Mouse (Mus musculus) intestine, embryonic 14.5 days (tissue): ENCODE data around the gene Tenm4. TPM values are rescaled to one million over a fixed set of nuclear protein-coding genes. Genes with fewer than 3 reads are reported as not detected.

Source experiments
- ATAC-seq: fragments of 200-750 bp; cut with Nextera tagmentation; replicated peaks from 2 replicates; pipeline ENCODE4 v1.8.0; 2017; ENCODE audit warnings: low read depth, moderate number of reproducible peaks, moderate TSS enrichment, moderate library complexity; ENCODE audit not compliant: low FRiP score, low TSS enrichment
- DNase-seq: peaks from one replicate; pipeline ENCODE4 v3.0.0-alpha.2; 2018; ENCODE audit warnings: low spot score
- H3K27ac ChIP-seq: fragments of 300-500 bp; sonication (generic); 2 replicates; pipeline ENCODE4 v1.5.1; 2014; ENCODE audit warnings: low read depth, mild to moderate bottlenecking, control low read depth
- H3K27me3 ChIP-seq: fragments of 300-500 bp; sonication (generic); replicated peaks from 2 replicates; pipeline ENCODE4 v1.6.1; 2014; ENCODE audit warnings: low read length, control low read depth; ENCODE audit not compliant: control insufficient read depth, insufficient read depth
- H3K36me3 ChIP-seq: fragments of 300-500 bp; sonication (generic); 2 replicates; pipeline ENCODE4 v1.6.1; 2014; ENCODE audit warnings: low read length, control low read depth; ENCODE audit not compliant: control insufficient read depth, insufficient read depth
- H3K4me1 ChIP-seq: fragments of 300-500 bp; sonication (generic); replicated peaks from 2 replicates; pipeline ENCODE4 v1.6.1; 2014; ENCODE audit warnings: low read length, control low read depth, mixed read lengths; ENCODE audit not compliant: control insufficient read depth, insufficient read depth
- H3K4me2 ChIP-seq: fragments of 300-500 bp; sonication (generic); 2 replicates; pipeline ENCODE4 v1.6.1; 2014; ENCODE audit warnings: low read length
- H3K4me3 ChIP-seq: fragments of 300-500 bp; sonication (generic); 2 replicates; pipeline ENCODE4 v1.5.1; 2014; ENCODE audit warnings: low read depth, low read length, control low read depth, mixed read lengths
- H3K9ac ChIP-seq: fragments of 300-500 bp; sonication (generic); 2 replicates; pipeline ENCODE4 v1.6.1; 2014; ENCODE audit warnings: mild to moderate bottlenecking, low read length
- H3K9me3 ChIP-seq: fragments of 300-500 bp; sonication (generic); 2 replicates; pipeline ENCODE4 v1.6.1; 2016; ENCODE audit warnings: low read length, control low read depth; ENCODE audit not compliant: control insufficient read depth
- WGBS: fragments of 180-500 bp; shearing (Covaris S2); extraction: QIAGEN DNeasy Blood & Tissue Kit; methylation state at CpG from one replicate; pipeline ENCODE4 v1.1.7; 2014; 5-methylcytosine and 5-hydroxymethylcytosine counted together
- polyA plus RNA-seq: library from polyadenylated mRNA; unstranded; fragments of >200 nt; fragmentation: Nextera tagmentation; extraction: Ambion mirVana; gene quantifications from 2 replicates; pipeline ENCODE4 v1.2.1, GENCODE M21; 2014

Tenm4 gene
- polyA plus RNA-seq, 1 experiment from 2014 or later = 36.5 TPM

GRCm38 (mm10) chr7:96482953-96483352 lies 311.9 kb downstream of the Tenm4 start:
- H3K4me3 ChIP-seq = no peak overlapping the region
- no peaks in the 10 kb centered on the region for H3K9me3 ChIP-seq
- H3K9ac ChIP-seq = no peak overlapping the region
- ATAC-seq (no peak), DNase-seq (no peak)
- no peak overlapping the region for H3K27ac ChIP-seq
- no peaks in the 10 kb centered on the region for H3K36me3 ChIP-seq
- H3K4me1 ChIP-seq = no peaks in the 10 kb centered on the region
- no peaks in the 10 kb centered on the region for H3K27me3 ChIP-seq
- WGBS = 67% methylated on average over 8 of the region's 8 CpGs
- no peak overlapping the region for H3K4me2 ChIP-seq

GRCm38 (mm10) chr7:96484006-96484581 lies 313.0 kb downstream of the Tenm4 start:
- ATAC-seq (no peak), DNase-seq (no peak)
- H3K36me3 ChIP-seq = no peaks in the 10 kb centered on the region
- no peak overlapping the region for H3K27ac ChIP-seq
- WGBS = 79% methylated on average over 1 of the region's 1 CpGs
- H3K9ac ChIP-seq = no peak overlapping the region
- no peaks in the 10 kb centered on the region for H3K4me1 ChIP-seq
- no peak overlapping the region for H3K4me2 ChIP-seq
- H3K27me3 ChIP-seq = no peaks in the 10 kb centered on the region
- H3K4me3 ChIP-seq = no peak overlapping the region
- H3K9me3 ChIP-seq = no peaks in the 10 kb centered on the region

DNA sequence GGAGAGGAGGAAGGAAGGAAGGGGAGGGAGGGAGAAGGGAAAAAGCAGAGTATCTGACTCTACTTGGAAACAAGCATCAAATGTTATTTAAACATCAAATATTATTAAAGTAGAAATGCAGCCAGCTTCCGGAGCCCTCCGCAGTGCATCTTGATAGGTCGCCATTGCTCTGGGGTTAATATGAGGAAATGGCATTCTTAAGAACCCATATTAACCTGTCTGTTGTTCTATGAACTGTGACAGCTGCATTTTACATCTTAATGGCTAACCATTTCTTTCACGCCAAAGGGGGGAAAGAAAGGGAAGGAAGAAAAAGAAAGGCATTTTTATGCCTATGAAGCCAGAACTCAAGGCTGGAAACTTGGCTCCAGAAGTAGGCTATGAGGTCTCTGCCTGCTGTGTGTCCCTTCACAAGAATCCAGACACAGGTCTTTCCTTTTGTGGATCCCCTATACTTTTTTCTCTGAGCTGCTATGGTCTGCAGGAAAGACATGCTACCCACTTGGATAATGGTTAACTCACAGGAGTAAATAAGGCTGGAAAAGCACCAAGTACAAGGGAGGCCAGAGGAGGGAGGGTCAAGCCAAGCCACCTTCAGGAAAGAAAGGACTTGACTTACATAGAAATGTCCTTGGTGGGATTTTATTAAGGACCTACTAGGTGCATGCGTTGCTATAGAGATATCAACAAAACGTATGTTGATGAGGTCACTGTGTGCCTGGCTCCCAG lies 318.5 kb downstream of the Tenm4 start:
- 84% methylated on average over 6 of the region's 6 CpGs for WGBS
- ATAC-seq (no peak), DNase-seq (no peak)
- no peak overlapping the region for H3K9ac ChIP-seq
- no peaks in the 10 kb centered on the region for H3K36me3 ChIP-seq
- H3K27me3 ChIP-seq = no peaks in the 10 kb centered on the region
- peaks cover 3% of the 10 kb centered on the region; the same call in 1 of the 2 replicates for H3K4me1 ChIP-seq
- no peaks in the 10 kb centered on the region for H3K9me3 ChIP-seq
- H3K4me3 ChIP-seq = no peak overlapping the region
- H3K4me2 ChIP-seq = no peak overlapping the region
- no peak overlapping the region for H3K27ac ChIP-seq

- Histone ChIP-seq H3K36me3 (no peaks in the 10 kb centered on the region), H3K9me3 (no peaks in the 10 kb centered on the region), H3K4me3 (no peak overlapping the region), H3K27me3 (no peaks in the 10 kb centered on the region), H3K4me1 (peaks cover 3% of the 10 kb centered on the region; the same call in 1 of the 2 replicates), H3K4me2 (no peak overlapping the region), H3K9ac (no peak overlapping the region), H3K27ac (no peak overlapping the region)
- no peak for DNase-seq
- no peak for ATAC-seq
- WGBS = 50% methylated on average over 2 of the region's 2 CpGs
These were observed 320.9 kb downstream of the Tenm4 start for GRCm38 (mm10) chr7:96491896-96492295.

- Histone ChIP-seq H3K4me1 (peaks cover 3% of the 10 kb centered on the region; the same call in 1 of the 2 replicates), H3K36me3 (no peaks in the 10 kb centered on the region), H3K9ac (no peak overlapping the region), H3K27ac (no peak overlapping the region), H3K9me3 (no peaks in the 10 kb centered on the region), H3K27me3 (no peaks in the 10 kb centered on the region), H3K4me3 (no peak overlapping the region), H3K4me2 (no peak overlapping the region)
- DNase-seq (no peak), ATAC-seq (no peak)
- WGBS = 89% methylated on average over 7 of the region's 7 CpGs
These were observed 321.6 kb downstream of the Tenm4 start for GRCm38 (mm10) chr7:96492696-96493095.

DNA sequence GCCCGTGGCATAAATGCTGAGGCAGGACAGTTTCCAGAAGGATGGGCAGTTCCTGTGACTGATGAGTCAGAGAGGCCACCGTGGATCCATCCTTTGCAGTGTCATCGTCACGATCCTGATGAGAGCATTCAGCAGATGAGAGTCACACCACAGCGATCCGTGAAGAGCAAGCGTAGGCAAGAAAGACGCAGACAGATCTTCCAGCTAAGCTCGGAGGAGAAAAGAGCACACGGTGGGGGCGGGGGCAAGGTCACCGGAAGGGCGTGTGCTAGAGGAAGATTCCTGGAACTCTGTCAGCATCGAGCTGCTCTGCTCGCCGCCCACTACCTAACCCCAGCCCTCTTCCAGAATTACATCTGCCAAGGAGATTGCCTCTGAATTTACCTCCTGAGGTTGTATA lies 323.0 kb downstream of the Tenm4 start:
- DNase-seq = no peak
- WGBS = 53% methylated on average over 16 of the region's 16 CpGs
- Histone ChIP-seq H3K4me2 (no peak overlapping the region), H3K36me3 (no peaks in the 10 kb centered on the region), H3K27me3 (no peaks in the 10 kb centered on the region), H3K4me3 (no peak overlapping the region), H3K4me1 (peaks cover 3% of the 10 kb centered on the region; the same call in 1 of the 2 replicates), H3K9ac (no peak overlapping the region), H3K9me3 (no peaks in the 10 kb centered on the region), H3K27ac (no peak overlapping the region)
- ATAC-seq = no peak

- WGBS = 93% methylated on average over 5 of the region's 5 CpGs
- Histone ChIP-seq H3K4me1 (peaks cover 8% of the 10 kb centered on the region; the same call in 1 of the 2 replicates), H3K9ac (no peak overlapping the region), H3K4me3 (no peak overlapping the region), H3K36me3 (no peaks in the 10 kb centered on the region), H3K9me3 (no peaks in the 10 kb centered on the region), H3K27me3 (no peaks in the 10 kb centered on the region), H3K4me2 (no peak overlapping the region), H3K27ac (no peak overlapping the region)
- DNase-seq (no peak), ATAC-seq (no peak)
These were observed 329.1 kb downstream of the Tenm4 start for GRCm38 (mm10) chr7:96500108-96500507.

GRCm38 (mm10) chr7:96500797-96501196 lies 329.8 kb downstream of the Tenm4 start:
- H3K36me3 ChIP-seq = no peaks in the 10 kb centered on the region
- ATAC-seq (no peak), DNase-seq (no peak)
- H3K27me3 ChIP-seq = no peaks in the 10 kb centered on the region
- no peak overlapping the region for H3K9ac ChIP-seq
- no peaks in the 10 kb centered on the region for H3K9me3 ChIP-seq
- H3K4me2 ChIP-seq = no peak overlapping the region
- H3K4me3 ChIP-seq = no peak overlapping the region
- 65% methylated on average over 4 of the region's 4 CpGs for WGBS
- H3K27ac ChIP-seq = no peak overlapping the region
- peaks cover 10% of the 10 kb centered on the region; the same call in 1 of the 2 replicates for H3K4me1 ChIP-seq
